ENCODE assay signal across 8 mouse cellular contexts in the genomic region with DNA sequence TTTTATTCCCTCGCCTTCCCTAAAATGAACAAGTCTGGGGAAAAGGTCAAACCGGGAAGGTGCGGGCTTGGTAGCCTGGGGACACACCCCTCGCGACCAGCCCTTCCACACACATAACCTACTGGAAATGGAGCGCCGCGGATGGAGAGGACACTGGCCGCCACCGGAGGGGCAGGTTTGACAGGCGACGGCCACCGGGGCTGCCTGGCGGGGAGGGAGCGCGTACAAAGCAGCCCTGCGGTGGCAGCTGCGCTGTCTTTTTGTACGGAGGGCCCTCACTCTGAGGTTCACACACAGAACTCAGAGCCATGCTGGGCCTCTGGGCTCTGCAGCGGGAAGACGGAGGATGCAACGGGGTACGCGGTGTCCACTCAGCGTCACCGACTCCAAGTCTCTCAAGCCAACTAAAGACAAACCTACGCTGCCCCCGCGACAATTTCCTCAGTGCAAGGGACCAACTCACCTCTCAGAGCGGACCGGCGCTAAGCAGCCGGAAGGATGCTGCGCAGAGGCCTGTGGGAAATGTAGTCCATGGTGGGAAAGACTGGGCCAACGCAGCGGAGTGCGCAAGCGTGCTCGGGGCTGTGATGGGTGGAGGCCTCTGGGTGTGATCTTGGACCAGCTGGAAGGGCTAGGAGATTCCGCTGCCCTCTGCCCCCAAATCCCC. TPM values are rescaled to one million over a fixed set of nuclear protein-coding genes. Genes with fewer than 3 reads are reported as not detected.
DNase-seq lines count a peak whose midpoint lies in the region; ATAC-seq and TF ChIP-seq lines count a peak whose summit lies in the region.

A gene (minus strand): TSS at position 499 of the 667 bp plus-strand sequence.

- H3K4me1 ChIP-seq in G1E (ENCODE audit: insufficient read depth, low read depth, low read length): peaks cover 8% of the 10 kb centered on the region; the same call in 1 of the 2 replicates
- H3K4me1 ChIP-seq in forebrain, postnatal 0 days (ENCODE audit: insufficient read depth): peaks cover 9% of the 10 kb centered on the region
- peaks cover 7% of the 10 kb centered on the region for H3K4me1 ChIP-seq in lung, embryonic 16.5 days (replicated peaks; ENCODE audit: control insufficient read depth, insufficient read depth, low read length)

- H3K27me3 ChIP-seq in G1E (ENCODE audit: insufficient read depth, low read length): peaks cover 20% of the 10 kb centered on the region
- no peaks in the 10 kb centered on the region for H3K27me3 ChIP-seq in forebrain, postnatal 0 days (ENCODE audit: insufficient read depth, low read length)
- no peaks in the 10 kb centered on the region for H3K27me3 ChIP-seq in lung, embryonic 16.5 days (ENCODE audit: control insufficient read depth, insufficient read depth, low read depth, low read length)

- WGBS in forebrain, postnatal 0 days: under 1% methylated on average over 40 of the region's 40 CpGs
- under 1% methylated on average over 40 of the region's 40 CpGs for WGBS in lung, embryonic 16.5 days

- no peaks in the 10 kb centered on the region for H3K9me3 ChIP-seq in G1E (replicated peaks)
- no peaks in the 10 kb centered on the region for H3K9me3 ChIP-seq in forebrain, postnatal 0 days (ENCODE audit: low read length)
- H3K9me3 ChIP-seq in lung, embryonic 16.5 days (ENCODE audit: control insufficient read depth, low read length): no peaks in the 10 kb centered on the region

- TF ChIP-seq CTCF in G1E (IDR thresholded peaks at IDR 0.05; ENCODE audit: low read depth, low read length): no peak
- TF ChIP-seq CTCF in forebrain, postnatal 0 days (IDR thresholded peaks at IDR 0.05; ENCODE audit: low read depth): 0 out of 2 replicates have a peak, but pooled peaks have one; percentile 6

- H3K36me3 ChIP-seq in G1E (replicated peaks): no peaks in the 10 kb centered on the region
- H3K36me3 ChIP-seq in forebrain, postnatal 0 days (ENCODE audit: insufficient read depth): peaks cover 10% of the 10 kb centered on the region
- H3K36me3 ChIP-seq in lung, embryonic 16.5 days (ENCODE audit: control insufficient read depth, insufficient read depth, low read length): no peaks in the 10 kb centered on the region; the same call in 1 of the 2 replicates

- no peak for DNase-seq in G1E (ENCODE audit: low spot score)
- peak; percentile 95 to 98 for DNase-seq in cerebellum, adult 18-20 months
- peak; percentile 94 for DNase-seq in forebrain, postnatal 0 days
- peak; percentile 72 for DNase-seq in layer of hippocampus, adult 9-10 months (ENCODE audit: low spot score)
- peak; percentile 65 for DNase-seq in ovary, postnatal 10 days (ENCODE audit: low spot score)
- peak; percentile 79 to 85 for DNase-seq in thymus, postnatal 10 days (ENCODE audit: low spot score in 2 of 2)

- no peak for ATAC-seq in G1E (ENCODE audit: extremely low read depth, insufficient number of reproducible peaks, low FRiP score, poor library complexity, severe bottlenecking)
- peak; percentile 99 for ATAC-seq in forebrain, postnatal 0 days
- ATAC-seq in hematopoietic stem cell, adult 5-6 weeks (replicated peaks in 1 of 2; ENCODE audit: insufficient read depth in 1 of 2, low FRiP score in 2 of 2, low TSS enrichment in 1 of 2, low read depth in 1 of 2, poor library complexity in 2 of 2, severe bottlenecking in 2 of 2): peak; percentile 99
- peak; percentile 99 for ATAC-seq in lung, embryonic 16.5 days (ENCODE audit: low read depth)

- H3K4me3 ChIP-seq in G1E (ENCODE audit: low read depth, low read length): peak within 1 kb of the TSS; percentile 8; the same call in 1 of the 2 replicates
- H3K4me3 ChIP-seq in forebrain, postnatal 0 days (ENCODE audit: low read depth, low read length): peak within 1 kb of the TSS; percentile 84
- H3K4me3 ChIP-seq in lung, embryonic 16.5 days (ENCODE audit: low read length): peak within 1 kb of the TSS; percentile 78

- H3K27ac ChIP-seq in forebrain, postnatal 0 days (ENCODE audit: low read depth, low read length): peak within 1 kb of the TSS; percentile 86
- peak within 1 kb of the TSS; percentile 71 for H3K27ac ChIP-seq in lung, embryonic 16.5 days (ENCODE audit: low read length)

- peak within 1 kb of the TSS; percentile 75 for H3K9ac ChIP-seq in forebrain, postnatal 0 days
- peak within 1 kb of the TSS; percentile 74 for H3K9ac ChIP-seq in lung, embryonic 16.5 days (ENCODE audit: low read length)

- peak within 1 kb of the TSS; percentile 80 for H3K4me2 ChIP-seq in forebrain, postnatal 0 days (ENCODE audit: low read depth)
- peak within 1 kb of the TSS; percentile 72 for H3K4me2 ChIP-seq in lung, embryonic 16.5 days (ENCODE audit: low read depth, low read length)

RNA-seq across cellular contexts. Expression of the gene that starts here (rescaled TPM):
- total RNA-seq in G1E (2014; fragmentation: Nextera tagmentation): not detected in 2 replicates
- 0.05 and 0.17 TPM in 2 replicates for total RNA-seq in G1E (2017)
- polyA plus RNA-seq in G1E (2012): not detected in 2 replicates
- 13.2 and 15.2 TPM in 2 replicates for total RNA-seq in forebrain, postnatal 0 days (2014; rRNA removed)
- polyA plus RNA-seq in forebrain, postnatal 0 days (2015; fragmentation: Nextera tagmentation; extraction: Ambion mirVana): 5.3 and 6.9 TPM in 2 replicates
- 3.5 and 4.3 TPM in 2 replicates for total RNA-seq in hematopoietic stem cell, adult 5-6 weeks (2017)
- 3.7 and 4.3 TPM in 2 replicates for polyA plus RNA-seq in lung, embryonic 16.5 days (2015; fragmentation: Nextera tagmentation; extraction: Ambion mirVana)

Comparison
In these comparisons a context has a peak if more than half of its experiments do, and no peak if none do; other contexts are left out.
1. H3K4me3 ChIP-seq: peak in every context shown above with its lines; median percentile 84 in forebrain, postnatal 0 days; 78 in lung, embryonic 16.5 days; 8 in G1E.